Mouse (Mus musculus): ENCODE results near the gene Igfbp1. TPM values are rescaled to one million over a fixed set of nuclear protein-coding genes. Genes with fewer than 3 reads are reported as not detected.

The Igfbp1 gene
- polyA plus RNA-seq, 1 experiment, result not detected

- TF ChIP-seq CTCF (IDR thresholded peaks at IDR 0.05; ENCODE audit: insufficient read depth, low read depth, low read length), result no peak
- no peak for TF ChIP-seq POLR2A (IDR thresholded peaks at IDR 0.05; ENCODE audit: insufficient read depth, low read depth, low read length)
- WGBS, result 83% methylated on average over 8 of the region's 8 CpGs
- Histone ChIP-seq H3K4me1 (ENCODE audit: control insufficient read depth, insufficient read depth, low read length) (no peaks in the 10 kb centered on the region), H3K4me3 (ENCODE audit: insufficient read depth, low read depth, low read length) (no peak overlapping the region), H3K27ac (ENCODE audit: insufficient read depth, low read depth, low read length) (no peak overlapping the region)
These were observed 10.1 kb upstream of the Igfbp1 start for GRCm38 (mm10) chr11:7187472-7187871.

- WGBS, result 89% methylated on average over 13 of the region's 13 CpGs
- H3K4me1 ChIP-seq (ENCODE audit: control insufficient read depth, insufficient read depth, low read length), result no peaks in the 10 kb centered on the region
- H3K4me3 ChIP-seq (ENCODE audit: insufficient read depth, low read depth, low read length), result no peak within 1 kb of the TSS
- TF ChIP-seq POLR2A (IDR thresholded peaks at IDR 0.05; ENCODE audit: insufficient read depth, low read depth, low read length) (no peak), CTCF (IDR thresholded peaks at IDR 0.05; ENCODE audit: insufficient read depth, low read depth, low read length) (no peak)
- H3K27ac ChIP-seq (ENCODE audit: insufficient read depth, low read depth, low read length), result no peak within 1 kb of the TSS
These were observed 9.1 kb upstream of the Igfbp1 start, which contains the start of gene Gm11985 for GRCm38 (mm10) chr11:7188469-7188868. Gene Gm11985 (minus strand): TSS chr11:7188569.

- Histone ChIP-seq H3K4me3 (ENCODE audit: insufficient read depth, low read depth, low read length) (no peak overlapping the region), H3K4me1 (ENCODE audit: control insufficient read depth, insufficient read depth, low read length) (no peaks in the 10 kb centered on the region), H3K27ac (ENCODE audit: insufficient read depth, low read depth, low read length) (no peak overlapping the region)
- TF ChIP-seq CTCF (IDR thresholded peaks at IDR 0.05; ENCODE audit: insufficient read depth, low read depth, low read length), result no peak
- TF ChIP-seq POLR2A (IDR thresholded peaks at IDR 0.05; ENCODE audit: insufficient read depth, low read depth, low read length), result no peak
- 80% methylated on average over 6 of the region's 6 CpGs for WGBS
These were observed 4.9 kb upstream of the Igfbp1 start for GRCm38 (mm10) chr11:7192710-7193109.

- Histone ChIP-seq H3K4me1 (ENCODE audit: control insufficient read depth, insufficient read depth, low read length) (no peaks in the 10 kb centered on the region), H3K4me3 (ENCODE audit: insufficient read depth, low read depth, low read length) (no peak overlapping the region), H3K27ac (ENCODE audit: insufficient read depth, low read depth, low read length) (no peak overlapping the region)
- TF ChIP-seq POLR2A (IDR thresholded peaks at IDR 0.05; ENCODE audit: insufficient read depth, low read depth, low read length) (no peak), CTCF (IDR thresholded peaks at IDR 0.05; ENCODE audit: insufficient read depth, low read depth, low read length) (no peak)
- WGBS, result 86% methylated on average over 9 of the region's 9 CpGs
These were observed 4.4 kb upstream of the Igfbp1 start for GRCm38 (mm10) chr11:7193134-7193533.

- no peaks in the 10 kb centered on the region for H3K4me1 ChIP-seq (ENCODE audit: control insufficient read depth, insufficient read depth, low read length)
- no peak overlapping the region for H3K27ac ChIP-seq (ENCODE audit: insufficient read depth, low read depth, low read length)
- no peak overlapping the region for H3K4me3 ChIP-seq (ENCODE audit: insufficient read depth, low read depth, low read length)
- WGBS, result 94% methylated on average over 10 of the region's 10 CpGs
- TF ChIP-seq POLR2A (IDR thresholded peaks at IDR 0.05; ENCODE audit: insufficient read depth, low read depth, low read length) (no peak), CTCF (IDR thresholded peaks at IDR 0.05; ENCODE audit: insufficient read depth, low read depth, low read length) (no peak)
These were observed 2.9 kb upstream of the Igfbp1 start for GRCm38 (mm10) chr11:7194432-7195311.

- 89% methylated on average over 4 of the region's 4 CpGs for WGBS
These were observed 2.3 kb upstream of the Igfbp1 start for GRCm38 (mm10) chr11:7195312-7195685.

GRCm38 (mm10) chr11:7198006-7198405 is 424 bp downstream of the Igfbp1 start:
- no peak overlapping the region for H3K4me3 ChIP-seq (ENCODE audit: insufficient read depth, low read depth, low read length)
- no peak overlapping the region for H3K27ac ChIP-seq (ENCODE audit: insufficient read depth, low read depth, low read length)
- TF ChIP-seq POLR2A (IDR thresholded peaks at IDR 0.05; ENCODE audit: insufficient read depth, low read depth, low read length) (no peak), CTCF (IDR thresholded peaks at IDR 0.05; ENCODE audit: insufficient read depth, low read depth, low read length) (no peak)
- 92% methylated on average over 19 of the region's 19 CpGs for WGBS
- H3K4me1 ChIP-seq (ENCODE audit: control insufficient read depth, insufficient read depth, low read length), result no peaks in the 10 kb centered on the region

More at GRCm38 (mm10) chr11:7195312-7195685, 2.3 kb upstream of the Igfbp1 start:
- Histone ChIP-seq H3K4me1 (ENCODE audit: control insufficient read depth, insufficient read depth, low read length) (no peaks in the 10 kb centered on the region), H3K4me3 (ENCODE audit: insufficient read depth, low read depth, low read length) (no peak overlapping the region), H3K27ac (ENCODE audit: insufficient read depth, low read depth, low read length) (no peak overlapping the region)
- TF ChIP-seq POLR2A (IDR thresholded peaks at IDR 0.05; ENCODE audit: insufficient read depth, low read depth, low read length) (no peak), CTCF (IDR thresholded peaks at IDR 0.05; ENCODE audit: insufficient read depth, low read depth, low read length) (no peak)

GRCm38 (mm10) chr11:7198481-7199256 is 1.1 kb downstream of the Igfbp1 start:
- TF ChIP-seq CTCF (IDR thresholded peaks at IDR 0.05; ENCODE audit: insufficient read depth, low read depth, low read length), result no peak
- TF ChIP-seq POLR2A (IDR thresholded peaks at IDR 0.05; ENCODE audit: insufficient read depth, low read depth, low read length), result no peak
- Histone ChIP-seq H3K4me1 (ENCODE audit: control insufficient read depth, insufficient read depth, low read length) (no peaks in the 10 kb centered on the region), H3K4me3 (ENCODE audit: insufficient read depth, low read depth, low read length) (no peak overlapping the region), H3K27ac (ENCODE audit: insufficient read depth, low read depth, low read length) (no peak overlapping the region)
- WGBS, result 80% methylated on average over 10 of the region's 10 CpGs

All from olfactory bulb, adult 2 months (tissue).